Mouse (Mus musculus) adrenal gland, adult 18-20 months (tissue): Measurements from ENCODE around the gene Spata5. TPM values are rescaled to one million over a fixed set of nuclear protein-coding genes. Genes with fewer than 3 reads are reported as not detected.
"Not testable (repeated sequence)": the region's sequence is repeated elsewhere in the genome, so short reads cannot be mapped to it uniquely, and the experiment has no call there.

Experiments
- DNase-seq, 2 experiments: peaks; one replicate each; pipeline ENCODE4 v3.0.0; 2021 to 2022; ENCODE audit warnings: low spot score in 2 of 2
- total RNA-seq, 2 experiments: library from RNA; stranded (reverse); gene quantifications; 1 replicate in 1 of 2; 2 replicates in 1 of 2; pipeline ENCODE4 v1.2.3; 2021

Gene Spata5
- total RNA-seq, 2 experiments from 2014 or later: 43.6 to 51.2 TPM

DNA sequence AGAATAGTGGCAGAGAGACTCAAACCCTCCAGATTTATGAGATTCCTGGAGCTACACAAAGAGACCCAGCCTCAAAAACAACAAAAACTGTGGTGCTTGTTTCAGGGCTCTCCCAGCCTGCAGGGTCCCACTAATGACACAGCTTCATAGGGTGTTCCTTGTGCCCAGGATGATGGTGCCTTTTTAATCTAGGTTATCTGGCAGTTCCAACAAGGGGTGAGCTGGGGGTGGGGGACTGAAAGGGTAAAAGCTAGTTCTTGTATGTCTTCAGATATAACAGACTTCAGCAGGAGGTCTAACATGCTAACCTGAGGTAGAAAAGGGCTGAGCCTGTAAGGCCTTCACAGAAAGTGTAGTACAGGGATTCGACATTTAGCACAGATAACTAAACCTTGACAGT, 149.1 kb downstream of the Spata5 start:
- no peak for DNase-seq

DNA sequence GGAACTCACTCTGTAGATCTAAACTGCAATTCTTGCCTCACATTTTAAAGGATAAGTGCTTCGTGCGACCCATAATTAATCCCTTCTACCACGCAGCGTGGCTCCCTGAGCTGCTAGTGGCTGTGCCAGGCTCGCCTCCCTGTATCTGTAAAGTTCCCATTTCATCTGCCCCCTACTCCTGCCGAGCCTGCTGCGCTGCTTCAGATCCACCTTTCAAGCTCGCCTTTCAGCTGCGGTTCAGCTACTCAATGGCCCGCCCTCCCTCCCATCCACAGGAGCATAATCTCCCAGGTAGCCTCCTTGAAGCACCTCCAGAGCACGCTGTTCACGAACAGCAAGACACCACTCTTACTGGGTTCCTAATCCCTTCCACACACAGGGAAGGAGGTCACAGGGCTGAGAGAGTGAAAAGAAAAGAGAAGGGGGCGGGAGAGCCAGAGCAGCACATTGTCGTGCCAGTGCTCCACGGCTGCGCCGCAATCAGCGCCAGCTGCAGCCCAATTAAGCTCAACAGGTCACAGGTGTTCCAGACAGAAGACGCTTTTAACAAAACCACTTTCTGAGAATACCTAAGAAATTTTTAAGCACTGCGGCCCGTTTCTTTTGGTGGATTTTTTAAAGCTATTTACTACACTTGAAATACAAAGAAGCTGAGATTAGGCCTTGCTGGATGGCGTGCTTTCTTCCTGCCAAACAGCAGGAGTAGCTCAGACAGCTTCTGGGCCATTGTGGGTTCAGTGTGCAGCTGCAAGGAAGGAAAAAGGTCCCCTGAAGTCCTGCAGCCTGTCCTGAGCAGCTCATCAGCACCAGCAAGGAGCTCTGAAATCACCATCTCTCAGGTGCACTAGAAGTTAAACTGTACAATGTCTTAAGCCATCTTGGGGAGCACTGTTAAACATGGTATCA, 150.2 kb downstream of the Spata5 start:
- DNase-seq: no peak

DNA sequence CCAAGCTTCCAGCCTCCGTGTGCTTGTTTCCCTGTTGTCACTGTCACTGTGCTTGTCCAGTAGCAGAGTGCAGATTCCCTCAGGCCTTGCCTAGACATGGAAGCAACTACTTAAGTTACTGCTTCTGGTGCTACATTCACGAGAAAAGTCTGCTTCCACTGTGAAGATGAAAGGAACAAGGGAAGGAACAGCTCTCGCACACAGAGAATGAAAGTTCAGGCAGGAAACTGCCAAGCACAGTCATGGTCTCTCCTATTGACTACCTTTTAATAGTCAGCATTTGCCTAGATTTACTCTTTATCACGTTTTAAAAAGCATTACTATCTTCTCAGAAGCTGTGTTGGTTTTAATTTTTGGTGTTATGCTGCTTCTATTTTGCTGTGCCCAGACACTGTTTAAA, 151.9 kb downstream of the Spata5 start:
- no peak for DNase-seq

DNA sequence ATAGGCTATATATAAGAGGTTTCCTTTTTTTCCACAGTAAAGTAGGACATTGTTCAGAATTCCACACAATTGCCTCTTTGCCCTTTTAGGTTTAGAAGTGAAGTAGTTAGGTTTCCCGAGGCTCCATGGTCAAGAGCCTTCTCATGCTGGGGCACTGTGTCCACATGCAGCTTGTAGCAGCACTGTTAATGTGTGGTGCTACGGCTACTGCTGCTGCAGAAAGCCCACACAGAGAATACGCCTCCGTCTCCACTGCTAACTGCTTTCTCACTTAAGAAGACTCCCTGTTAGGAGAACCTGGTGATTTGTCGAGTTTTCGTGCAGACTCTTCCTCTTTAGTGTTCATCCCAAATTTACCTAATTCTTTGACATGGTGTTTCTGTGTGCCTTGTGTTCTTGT, 152.4 kb downstream of the Spata5 start:
- no peak for DNase-seq

DNA sequence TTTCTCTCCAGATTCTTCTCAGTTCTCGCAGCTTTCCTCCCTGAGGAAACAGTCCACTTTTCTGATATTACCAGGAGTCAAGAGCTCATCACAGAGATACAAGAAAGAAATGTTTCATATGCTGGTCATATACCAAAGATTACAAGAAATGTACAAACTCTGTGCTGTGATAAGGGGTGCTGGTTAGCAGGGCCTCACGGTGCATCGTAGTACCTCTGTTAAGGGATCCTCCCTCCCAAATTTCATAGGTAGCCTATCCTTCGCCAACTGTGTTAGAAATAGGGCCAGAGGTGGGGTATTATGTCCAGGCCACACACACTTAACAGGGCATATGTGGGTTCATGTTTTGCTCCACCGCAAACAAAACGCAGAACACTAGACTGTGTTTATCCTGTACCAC, 157.1 kb downstream of the Spata5 start:
- DNase-seq: no peak

DNA sequence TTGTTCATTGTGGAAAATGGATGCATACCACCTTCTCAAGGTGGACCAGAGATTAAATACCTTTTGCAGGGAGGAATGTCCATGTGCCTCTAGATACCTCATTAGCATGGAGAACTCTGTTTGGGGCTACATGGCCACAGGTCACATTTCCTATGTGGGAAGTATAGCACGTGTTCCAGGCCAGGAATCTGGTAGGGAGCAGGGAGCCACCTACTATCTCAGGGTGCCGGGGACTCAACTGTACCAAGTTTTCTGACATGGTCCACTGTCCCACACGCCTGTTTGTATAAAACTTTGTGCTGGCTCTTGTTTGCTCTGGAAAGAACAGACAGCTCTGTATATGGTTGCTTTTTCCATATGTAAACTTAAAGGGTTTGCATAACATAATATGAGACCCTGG, 158.0 kb downstream of the Spata5 start:
- no peak for DNase-seq

DNA sequence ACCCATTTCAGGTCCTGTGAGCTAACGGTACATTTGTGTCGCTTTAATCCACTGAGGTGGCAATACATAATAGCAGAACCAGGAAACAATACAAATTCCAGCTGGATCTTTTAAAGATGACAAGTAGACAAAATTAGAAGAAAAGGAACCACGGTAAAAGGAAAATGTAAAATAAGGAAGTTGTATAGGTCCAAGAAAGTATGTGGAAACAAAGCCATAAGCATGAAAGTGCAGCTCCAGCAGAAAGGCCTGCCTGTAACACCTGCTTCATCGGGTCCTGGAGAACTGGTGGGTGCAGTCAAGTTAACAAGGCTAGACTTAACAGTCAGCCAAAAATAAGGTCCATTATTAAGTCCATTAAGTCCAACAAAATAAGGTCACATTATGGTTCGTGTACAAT, 164.9 kb downstream of the Spata5 start:
- DNase-seq: no peak

DNA sequence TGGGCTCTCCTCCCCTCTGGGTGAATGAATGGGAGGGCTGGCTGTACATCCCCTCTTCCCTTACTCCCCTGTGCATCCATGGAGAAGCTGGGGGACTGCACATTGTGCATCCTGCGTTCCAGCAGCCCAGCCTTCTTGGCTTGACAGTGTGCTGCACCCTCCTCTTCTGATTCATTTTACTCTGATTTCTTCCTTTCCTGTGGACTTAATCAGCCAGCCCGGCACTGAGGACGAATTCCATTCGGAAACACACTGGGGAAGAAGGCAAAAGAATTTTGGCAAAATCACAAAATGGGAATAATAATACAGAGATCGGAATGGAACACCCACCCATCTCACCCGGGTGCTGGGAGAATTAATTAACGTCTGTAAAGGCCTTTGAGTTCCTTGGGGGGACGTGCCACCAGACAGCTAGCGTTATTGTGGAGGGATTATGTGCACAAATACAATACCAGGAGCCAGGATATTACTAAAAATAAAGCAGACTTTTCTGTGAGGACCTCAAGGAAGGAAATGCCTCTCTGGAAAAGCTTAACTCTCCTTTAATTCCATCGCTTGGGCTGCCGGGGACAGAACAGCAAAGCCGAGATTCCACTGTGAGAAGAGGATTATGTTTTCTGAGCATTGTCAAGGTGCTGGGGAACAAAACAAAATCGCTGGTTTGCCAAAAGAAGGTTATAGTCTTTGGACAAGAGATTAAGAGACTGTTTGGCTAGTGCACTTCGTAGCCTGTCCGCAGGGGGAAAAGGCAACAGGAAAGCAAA, 166.5 kb downstream of the Spata5 start:
- no peak for DNase-seq

DNA sequence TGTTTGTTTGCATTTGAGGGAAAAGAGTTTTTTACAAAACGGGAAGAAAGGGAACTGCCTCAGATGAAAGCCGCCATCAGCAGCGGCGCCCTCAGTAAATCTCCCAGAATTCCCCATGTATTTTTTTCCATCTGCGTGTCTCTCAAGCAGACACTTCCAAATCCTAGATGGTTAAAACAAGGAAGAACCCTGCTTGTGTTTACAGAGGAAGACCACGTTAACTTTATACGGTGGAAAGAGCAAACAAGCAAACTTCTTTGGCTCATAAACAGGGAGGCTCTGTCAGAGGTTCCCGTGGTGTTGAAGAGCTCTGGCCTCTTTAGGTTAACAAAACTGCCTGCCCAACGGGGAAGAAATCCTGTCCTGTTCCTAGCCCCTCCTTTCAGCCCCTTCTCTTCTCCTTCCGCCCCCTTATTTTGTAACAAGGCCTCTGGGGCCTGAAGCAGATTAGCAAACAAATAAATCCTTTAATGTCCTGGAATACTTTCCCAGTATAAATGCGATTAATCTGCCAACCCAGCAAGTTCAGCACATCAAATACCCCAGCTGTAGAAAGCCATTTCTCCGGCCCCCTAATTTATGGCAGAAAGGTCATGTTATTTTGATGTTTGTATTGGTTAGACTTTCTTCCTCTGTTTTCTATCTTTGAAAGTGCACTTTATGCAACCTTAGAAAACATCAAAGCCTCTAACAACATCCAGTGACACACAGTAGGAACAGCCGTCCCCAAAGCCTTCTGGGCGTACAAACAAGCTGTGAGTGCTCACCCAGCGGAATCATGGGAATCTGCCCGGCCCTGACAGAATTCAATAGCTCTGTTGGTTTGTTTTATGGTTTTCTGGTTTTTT, 167.3 kb downstream of the Spata5 start:
- DNase-seq: no peak

DNA sequence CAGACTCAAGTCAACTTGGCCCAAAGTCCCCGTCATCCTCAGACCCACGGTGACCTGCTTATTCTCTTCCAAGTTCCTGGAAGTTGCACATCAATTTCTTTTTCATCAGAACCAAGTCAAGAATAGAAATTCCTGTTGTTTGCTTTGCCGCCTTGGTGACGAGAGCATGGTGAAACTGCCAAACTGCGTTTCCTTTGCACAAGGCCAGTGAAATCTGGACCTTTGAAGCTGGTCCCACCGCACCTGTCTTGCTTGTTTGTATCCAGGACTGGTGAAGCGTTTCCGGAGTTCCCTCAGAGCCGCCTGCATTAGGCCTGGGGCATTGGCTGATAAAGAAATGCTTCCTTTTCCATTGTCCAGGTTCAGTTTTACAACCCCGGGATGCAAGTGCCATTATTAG, 176.0 kb downstream of the Spata5 start:
- DNase-seq: peak in 1 of 2 experiments; percentile 6

DNA sequence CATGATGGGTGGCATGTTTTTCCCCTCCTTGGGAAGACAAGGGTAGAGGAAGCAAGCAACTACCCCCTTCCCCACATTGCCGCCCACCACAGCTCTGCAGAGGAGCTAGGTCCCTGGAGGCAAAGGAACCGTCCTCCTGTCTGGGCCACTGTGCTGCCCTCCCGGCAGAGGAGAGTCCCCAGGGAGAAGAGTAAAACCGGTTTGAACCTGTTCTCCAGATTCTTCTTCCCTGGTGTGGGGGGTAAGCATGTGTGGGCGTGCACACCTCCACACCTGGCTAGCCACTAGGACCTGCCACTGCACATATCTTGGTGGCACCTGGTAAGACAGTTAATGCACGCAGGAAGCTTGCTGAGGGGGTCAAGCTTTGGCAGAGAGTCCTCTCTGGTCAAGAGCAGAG, 176.8 kb downstream of the Spata5 start:
- DNase-seq: no peak

DNA sequence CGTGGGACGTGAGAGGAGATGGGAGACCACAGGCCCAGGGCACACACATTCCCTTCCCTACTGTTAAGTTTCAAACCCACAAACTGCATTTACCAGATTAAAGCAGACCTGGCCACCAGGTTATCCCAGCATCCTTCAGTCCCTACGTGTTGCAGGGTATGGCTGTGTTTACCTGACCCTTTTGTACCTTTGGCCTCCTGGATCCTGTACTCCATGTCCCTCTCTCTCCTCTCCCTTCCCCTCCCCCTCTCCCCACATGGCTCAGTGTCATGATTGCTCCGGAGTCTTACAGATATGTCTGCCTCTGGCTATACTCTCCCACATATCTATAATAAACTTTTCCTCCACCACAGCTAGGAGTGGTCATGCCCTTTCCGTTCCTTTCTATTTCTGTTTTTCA, 177.5 kb downstream of the Spata5 start:
- no peak for DNase-seq

DNA sequence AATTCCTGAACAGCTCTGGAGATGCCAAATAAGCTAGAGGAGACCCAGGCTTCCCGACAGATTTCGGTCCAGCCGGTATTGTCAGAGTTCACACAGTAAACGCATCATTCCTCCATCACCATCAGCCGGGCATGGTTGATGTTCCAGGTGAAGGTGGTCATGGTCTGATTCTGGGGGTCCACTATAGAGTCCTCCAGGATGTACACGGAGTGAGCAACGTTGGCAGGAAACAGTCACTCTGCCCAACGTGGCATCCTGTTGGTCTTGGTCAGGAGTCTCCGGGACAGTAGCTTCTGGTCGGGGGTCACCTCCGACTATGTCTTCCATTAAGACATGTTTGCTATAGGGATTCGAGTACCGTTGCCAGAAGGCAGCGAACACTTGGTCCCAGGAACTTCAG, 179.9 kb downstream of the Spata5 start:
- DNase-seq: not testable (repeated sequence)

DNA sequence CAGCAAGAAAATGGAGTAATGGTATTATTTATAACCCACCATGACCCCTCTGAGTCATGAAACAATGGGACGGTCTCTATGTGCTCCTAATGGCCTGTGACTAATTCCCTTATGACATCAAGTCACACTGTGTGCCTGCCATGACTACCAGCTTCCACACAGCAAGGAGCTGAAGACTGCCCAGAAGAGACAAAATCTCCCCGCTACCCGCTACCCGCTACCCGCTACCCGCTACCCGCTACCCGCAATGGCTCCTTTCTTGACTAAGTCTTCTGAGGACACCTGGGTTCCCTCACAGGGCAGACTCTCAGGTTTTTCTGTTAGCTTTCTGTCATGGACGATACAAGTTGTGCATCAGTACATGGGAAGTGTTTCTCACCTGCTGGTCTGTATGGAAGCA, 182.7 kb downstream of the Spata5 start:
- no peak for DNase-seq

DNA sequence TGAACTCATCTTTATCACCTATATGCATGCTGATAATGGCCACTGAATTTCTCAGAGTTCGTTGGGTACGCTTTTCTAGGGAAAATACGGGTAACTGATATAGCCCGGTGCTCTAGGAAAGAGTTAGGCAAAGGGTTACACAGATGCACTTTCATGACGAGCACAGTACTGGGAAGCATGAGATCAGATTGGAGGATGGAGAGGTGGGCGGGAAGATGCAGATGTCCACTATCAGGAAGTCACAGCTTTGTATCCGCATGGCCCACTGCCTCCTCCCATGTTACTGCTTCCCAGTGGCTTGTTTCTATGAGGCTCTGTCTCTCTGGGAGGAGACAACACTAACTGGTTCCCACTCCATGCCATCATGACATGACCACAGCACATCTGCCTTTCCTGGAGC, 183.2 kb downstream of the Spata5 start:
- DNase-seq: no peak

DNA sequence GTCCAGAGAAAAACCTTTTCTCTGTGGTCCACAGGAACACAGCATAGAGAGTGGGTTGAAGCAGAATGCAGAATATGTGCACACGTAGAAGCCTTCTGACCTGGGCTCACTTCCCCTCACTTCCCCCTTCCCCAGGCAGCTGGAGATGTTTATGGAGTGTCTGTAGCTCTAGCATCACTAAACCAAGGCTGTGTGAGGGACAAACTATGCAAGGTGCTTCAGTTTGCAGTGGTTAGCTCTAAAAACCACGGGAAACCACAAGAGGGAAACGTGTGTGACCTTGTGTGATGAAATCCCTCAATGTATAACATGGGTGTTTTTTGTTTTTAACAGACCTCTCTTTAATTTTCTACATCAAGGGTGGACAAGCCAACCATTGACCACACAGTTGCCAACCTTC, 183.8 kb downstream of the Spata5 start:
- DNase-seq: no peak

DNA sequence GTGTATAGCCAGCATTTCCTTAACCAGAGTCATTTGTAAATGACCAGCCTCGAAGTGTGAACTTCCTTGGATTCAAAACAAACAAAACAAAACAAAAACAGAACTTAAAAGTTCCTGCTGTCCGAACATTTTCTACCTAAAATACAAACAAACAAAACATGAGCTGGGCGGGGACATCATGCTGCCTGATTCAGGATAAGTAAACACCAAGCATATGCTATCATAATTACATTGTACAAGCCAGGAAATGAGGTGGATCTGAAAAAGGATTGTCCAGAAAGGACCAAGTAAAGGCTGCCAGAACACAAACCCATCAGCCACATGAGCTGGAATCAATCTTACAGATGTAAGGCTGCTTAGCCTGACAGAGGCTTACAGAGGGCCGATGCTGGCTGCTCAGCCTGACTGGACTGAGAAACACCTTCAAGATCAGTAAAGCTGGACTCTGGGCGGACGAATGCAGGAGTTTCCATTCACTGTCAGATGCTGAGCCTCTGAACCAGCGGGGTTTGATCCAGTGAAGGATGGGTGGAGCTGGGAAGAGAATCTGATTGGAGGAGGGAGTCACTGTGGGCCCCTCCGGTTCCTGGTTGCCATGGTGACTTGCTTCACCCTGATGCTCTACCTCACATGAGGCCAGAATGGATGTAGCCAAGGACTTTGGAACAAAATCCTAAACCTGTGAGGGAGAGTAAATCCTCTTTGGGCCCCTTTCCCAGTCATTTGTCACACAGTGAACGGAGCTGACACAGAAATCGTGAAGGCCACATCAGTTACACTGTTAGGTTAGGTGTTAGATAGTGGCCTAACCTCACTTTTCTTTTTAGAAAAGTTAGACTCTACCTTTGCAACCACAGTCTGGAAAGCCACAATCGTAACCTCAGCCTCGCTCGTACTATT, 185.5 kb downstream of the Spata5 start:
- no peak for DNase-seq

DNA sequence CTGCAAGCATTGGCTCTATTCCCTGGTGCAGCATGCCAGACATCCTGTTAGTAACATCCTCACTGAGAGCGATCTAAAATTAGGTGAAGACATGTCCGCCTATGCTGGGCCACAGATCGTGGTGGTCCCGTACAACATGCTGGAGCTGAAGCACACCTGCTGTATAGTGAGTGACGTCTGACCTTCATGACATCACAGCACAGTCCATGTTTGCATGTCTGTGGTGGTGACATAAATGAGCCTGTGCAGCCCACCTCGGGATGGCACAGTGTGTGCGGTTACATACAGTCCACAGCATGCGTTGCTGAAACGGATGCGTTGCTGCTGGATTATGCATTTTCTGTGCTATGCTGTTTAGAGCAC, 186.2 kb downstream of the Spata5 start:
- no peak for DNase-seq

DNA sequence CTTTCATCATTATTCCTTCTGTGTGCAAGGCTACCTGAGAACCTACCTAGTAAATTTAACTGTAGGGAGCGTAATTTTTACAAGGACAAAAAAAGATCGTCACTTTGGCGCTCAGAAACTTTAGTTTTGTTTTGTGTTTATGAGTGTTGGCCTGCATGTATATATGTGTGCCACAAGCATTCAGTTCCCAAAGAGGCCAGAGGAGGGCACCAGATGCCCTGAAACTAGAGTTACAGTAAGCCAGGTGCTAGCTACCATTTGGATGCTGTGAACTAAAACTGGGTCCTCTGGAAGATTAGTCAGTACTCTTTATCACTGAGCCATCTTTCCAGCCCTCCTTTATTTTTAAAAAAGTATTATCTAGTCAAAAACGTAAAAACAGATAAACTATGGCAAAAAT, 189.2 kb downstream of the Spata5 start:
- no peak for DNase-seq

DNA sequence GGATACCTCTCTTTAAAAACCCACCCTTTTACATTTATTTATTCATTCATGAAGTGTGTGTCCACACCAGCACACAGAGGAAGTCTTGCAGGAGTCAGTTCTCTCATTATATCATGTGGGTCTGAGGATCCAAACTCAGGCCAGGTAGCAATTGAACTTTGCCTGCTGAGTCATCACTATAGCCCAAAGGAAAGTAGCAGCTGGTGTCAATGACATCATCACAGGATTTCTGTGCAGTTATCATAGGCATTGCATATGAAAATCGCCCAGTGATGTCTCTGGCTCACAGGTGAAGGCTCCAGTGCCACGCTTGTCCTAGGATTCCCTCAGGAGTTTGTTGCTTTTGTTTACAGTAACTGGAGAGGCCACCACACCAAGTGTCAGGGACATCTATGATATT, 191.0 kb downstream of the Spata5 start:
- no peak for DNase-seq

DNA sequence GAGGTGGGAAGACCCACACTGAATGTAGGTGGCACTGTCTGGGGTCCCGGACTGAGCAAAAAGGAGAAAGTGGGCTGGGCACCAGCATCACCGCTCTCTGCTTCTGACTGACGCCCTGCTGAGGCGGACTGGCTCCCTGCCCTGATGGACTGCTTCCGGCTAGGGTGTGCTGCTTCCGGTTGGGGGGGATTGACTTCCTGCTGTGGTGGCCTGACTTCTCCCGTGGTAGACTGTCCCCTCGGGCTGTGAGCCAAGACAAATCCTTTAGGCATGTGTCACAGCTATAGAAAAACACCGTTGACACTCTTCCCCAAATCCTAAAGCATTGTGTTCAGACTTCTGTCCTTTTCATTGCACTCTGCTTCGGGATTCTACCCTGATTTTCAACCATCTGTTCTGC, 194.0 kb downstream of the Spata5 start:
- peak in 1 of 2 experiments; percentile 31 for DNase-seq
